Comparison of ENCODE assay signal across 8 mouse cellular contexts in genomic region chr14:78724414-78725306, GRCm38 (mm10). TPM values are rescaled to one million over a fixed set of nuclear protein-coding genes. Genes with fewer than 3 reads are reported as not detected.
DNase-seq lines count a peak whose midpoint lies in the region; ATAC-seq and TF ChIP-seq lines count a peak whose summit lies in the region.

No protein-coding gene starts in this region.

- H3K4me2 ChIP-seq in forebrain, embryonic 12.5 days = peak overlapping the region; percentile 97
- peak overlapping the region; percentile 79 for H3K4me2 ChIP-seq in heart, postnatal 0 days (ENCODE audit: low read depth, low read length)
- H3K4me2 ChIP-seq in lung, embryonic 14.5 days = peak overlapping the region; percentile 92
- peak overlapping the region; percentile 79 for H3K4me2 ChIP-seq in neural tube, embryonic 15.5 days

- H3K9ac ChIP-seq in ES-E14 (ENCODE audit: insufficient read depth, low read depth, low read length, poor library complexity, severe bottlenecking) = peak overlapping the region; percentile 83
- H3K9ac ChIP-seq in forebrain, embryonic 12.5 days = peak overlapping the region; percentile 70
- peak overlapping the region; percentile 53 for H3K9ac ChIP-seq in heart, postnatal 0 days (replicated peaks; ENCODE audit: low read depth, low read length)
- H3K9ac ChIP-seq in lung, embryonic 14.5 days = peak overlapping the region; percentile 65
- peak overlapping the region; percentile 59 for H3K9ac ChIP-seq in neural tube, embryonic 15.5 days (replicated peaks)

- H3K27me3 ChIP-seq in forebrain, embryonic 12.5 days = peaks cover 28% of the 10 kb centered on the region
- no peaks in the 10 kb centered on the region for H3K27me3 ChIP-seq in heart, postnatal 0 days (ENCODE audit: control insufficient read depth, insufficient read depth, low read length)
- H3K27me3 ChIP-seq in lung, embryonic 14.5 days (ENCODE audit: insufficient read depth, low read length) = no peaks in the 10 kb centered on the region
- H3K27me3 ChIP-seq in neural tube, embryonic 15.5 days (replicated peaks) = no peaks in the 10 kb centered on the region

- in situ Hi-C loops in ES-E14 (cut with MboI; ENCODE audit: low sequenced_read_pairs in 2 of 2, unreplicated experiment in 2 of 2) = no loop called here

- ATAC-seq in forebrain, embryonic 12.5 days (ENCODE audit: low FRiP score) = peak; percentile 76
- ATAC-seq in heart, postnatal 0 days (ENCODE audit: insufficient read depth, low read depth) = peak; percentile 87
- ATAC-seq in lung, embryonic 14.5 days (ENCODE audit: insufficient read depth) = peak; percentile 96
- peak; percentile 87 for ATAC-seq in neural tube, embryonic 15.5 days (ENCODE audit: low FRiP score)

- H3K4me3 ChIP-seq in ES-E14 (ENCODE audit: insufficient read depth in 1 of 2, low read depth in 1 of 2, low read length in 2 of 2, poor library complexity in 1 of 2, severe bottlenecking in 1 of 2) = peak overlapping the region; percentile 82 to 93
- peak overlapping the region; percentile 72 for H3K4me3 ChIP-seq in brown adipose tissue, adult 24 weeks (ENCODE audit: insufficient read depth, low read depth, low read length)
- H3K4me3 ChIP-seq in forebrain, embryonic 12.5 days (replicated peaks) = peak overlapping the region; percentile 65
- peak overlapping the region; percentile 71 for H3K4me3 ChIP-seq in heart, postnatal 0 days (ENCODE audit: low read depth, low read length)
- H3K4me3 ChIP-seq in lung, embryonic 14.5 days (ENCODE audit: low read depth, low read length) = peak overlapping the region; percentile 62
- peak overlapping the region; percentile 62 for H3K4me3 ChIP-seq in neural tube, embryonic 15.5 days (replicated peaks)

- DNase-seq in ES-E14 (ENCODE audit: low read depth, low spot score) = no peak
- DNase-seq in heart, postnatal 0 days (ENCODE audit: low spot score) = peak; percentile 61
- peak; percentile 76 for DNase-seq in kidney, postnatal 10 days
- peak; percentile 82 for DNase-seq in lung, embryonic 14.5 days
- DNase-seq in thymus, postnatal 36 days = peak; percentile 51 to 52

- 1% methylated on average over 52 of the region's 52 CpGs for WGBS in forebrain, embryonic 12.5 days
- 1% methylated on average over 52 of the region's 52 CpGs for WGBS in heart, postnatal 0 days
- 2% methylated on average over 52 of the region's 52 CpGs for WGBS in lung, embryonic 14.5 days
- 2% methylated on average over 52 of the region's 52 CpGs for WGBS in neural tube, embryonic 15.5 days

- H3K9me3 ChIP-seq in ES-E14 (ENCODE audit: control insufficient read depth, insufficient read depth, low read depth, low read length) = no peaks in the 10 kb centered on the region
- H3K9me3 ChIP-seq in forebrain, embryonic 12.5 days = no peaks in the 10 kb centered on the region
- H3K9me3 ChIP-seq in heart, postnatal 0 days (replicated peaks; ENCODE audit: control insufficient read depth, low read length) = no peaks in the 10 kb centered on the region
- H3K9me3 ChIP-seq in lung, embryonic 14.5 days (ENCODE audit: low read depth, low read length) = no peaks in the 10 kb centered on the region
- no peaks in the 10 kb centered on the region for H3K9me3 ChIP-seq in neural tube, embryonic 15.5 days (replicated peaks)

- H3K36me3 ChIP-seq in ES-E14 (ENCODE audit: control insufficient read depth, insufficient read depth, low read length, poor library complexity, severe bottlenecking) = no peaks in the 10 kb centered on the region; the same call in 1 of the 2 replicates
- H3K36me3 ChIP-seq in forebrain, embryonic 12.5 days (replicated peaks) = no peaks in the 10 kb centered on the region
- H3K36me3 ChIP-seq in heart, postnatal 0 days (replicated peaks; ENCODE audit: control insufficient read depth, insufficient read depth, low read length) = no peaks in the 10 kb centered on the region
- H3K36me3 ChIP-seq in lung, embryonic 14.5 days (ENCODE audit: insufficient read depth) = no peaks in the 10 kb centered on the region
- H3K36me3 ChIP-seq in neural tube, embryonic 15.5 days = no peaks in the 10 kb centered on the region

- TF ChIP-seq EP300 in heart, postnatal 0 days (IDR thresholded peaks at IDR 0.05; ENCODE audit: low read depth) = 0 out of 2 replicates have a peak, but pooled peaks have one; percentile 23

- peak; percentile 41 for TF ChIP-seq CTCF in heart, postnatal 0 days (IDR thresholded peaks at IDR 0.05; ENCODE audit: low read depth)
- peak; percentile 43 for TF ChIP-seq CTCF in lung, embryonic 14.5 days (IDR thresholded peaks at IDR 0.05; ENCODE audit: low read depth)

- peak overlapping the region; percentile 27; the same call in 1 of the 2 replicates for H3K27ac ChIP-seq in ES-E14 (ENCODE audit: insufficient read depth, low read depth, low read length, poor library complexity, severe bottlenecking)
- peak overlapping the region; percentile 57 for H3K27ac ChIP-seq in brown adipose tissue, adult 24 weeks (replicated peaks; ENCODE audit: low read depth, low read length)
- no peak overlapping the region for H3K27ac ChIP-seq in forebrain, embryonic 12.5 days
- H3K27ac ChIP-seq in heart, postnatal 0 days (ENCODE audit: low read depth) = peak overlapping the region; percentile 76
- peak overlapping the region; percentile 72; the same call in 1 of the 2 replicates for H3K27ac ChIP-seq in lung, embryonic 14.5 days (ENCODE audit: low read depth)
- peak overlapping the region; percentile 58; the same call in 1 of the 2 replicates for H3K27ac ChIP-seq in neural tube, embryonic 15.5 days (replicated peaks)

- H3K4me1 ChIP-seq in ES-E14 (ENCODE audit: control insufficient read depth in 2 of 2, insufficient read depth in 2 of 2, low read length in 2 of 2, poor library complexity in 1 of 2) = peaks cover 13 to 17% of the 10 kb centered on the region in 2 experiments; a peak in 2 of 4 replicates
- 0 out of 2 replicates have a peak, but pooled peaks cover 4% of the 10 kb centered on the region for H3K4me1 ChIP-seq in brown adipose tissue, adult 24 weeks (ENCODE audit: control insufficient read depth, insufficient read depth, insufficient read length, low read length)
- peaks cover 17% of the 10 kb centered on the region for H3K4me1 ChIP-seq in forebrain, embryonic 12.5 days
- no peaks in the 10 kb centered on the region for H3K4me1 ChIP-seq in heart, postnatal 0 days (ENCODE audit: control insufficient read depth, insufficient read depth)
- H3K4me1 ChIP-seq in lung, embryonic 14.5 days (ENCODE audit: insufficient read depth) = 0 out of 2 replicates have a peak, but pooled peaks cover 4% of the 10 kb centered on the region
- H3K4me1 ChIP-seq in neural tube, embryonic 15.5 days = peaks cover 23% of the 10 kb centered on the region

TF ChIP-seq in ES-E14, 5 proteins besides CTCF, POLR2A, EP300 and RAD21:
- no peak for TF ChIP-seq MAFK (IDR thresholded peaks at IDR 0.05; ENCODE audit: insufficient read depth, low read depth, low read length)
- TF ChIP-seq CHD2 (IDR thresholded peaks at IDR 0.05; ENCODE audit: low read depth, low read length) = no peak
- TF ChIP-seq HCFC1 (IDR thresholded peaks at IDR 0.05; ENCODE audit: borderline replicate concordance, insufficient read depth, low read length) = no peak
- no peak for TF ChIP-seq ZNF384 (IDR thresholded peaks at IDR 0.05; ENCODE audit: low read depth, low read length)
- TF ChIP-seq ZC3H11A (IDR thresholded peaks at IDR 0.05; ENCODE audit: borderline replicate concordance, low read depth, low read length) = no peak

RNA-seq across cellular contexts. Expression of gene Dgkh, which starts 7.9 kb away (rescaled TPM):
- total RNA-seq in ES-E14 (2012; rRNA removed) = 8.2 and 26.1 TPM in 2 replicates
- polyA plus RNA-seq in brown adipose tissue, adult 24 weeks (2012; ENCODE audit: insufficient read depth, insufficient read length, missing spikeins) = 1.1 and 1.2 TPM in 2 replicates
- 1.2 and 1.6 TPM in 2 replicates for polyA plus RNA-seq in forebrain, embryonic 12.5 days (2016; fragmentation: Nextera tagmentation; extraction: Ambion mirVana)
- total RNA-seq in heart, postnatal 0 days (2014; rRNA removed; ENCODE audit: low replicate concordance) = 4.7 and 6.8 TPM in 2 replicates
- polyA plus RNA-seq in heart, postnatal 0 days (2015; fragmentation: Nextera tagmentation; extraction: Ambion mirVana) = 1.1 and 1.2 TPM in 2 replicates
- polyA plus RNA-seq in lung, embryonic 14.5 days (2014; fragmentation: Nextera tagmentation; extraction: Ambion mirVana) = 3.0 and 3.4 TPM in 2 replicates
- 7.6 and 9.9 TPM in 2 replicates for polyA plus RNA-seq in neural tube, embryonic 15.5 days (2015; fragmentation: Nextera tagmentation; extraction: Ambion mirVana)
